Mouse (Mus musculus) G1E (cell line): Measurements from ENCODE around the gene Gm20481.
"Not testable (repeated sequence)": the region's sequence is repeated elsewhere in the genome, so short reads cannot be mapped to it uniquely, and the experiment has no call there.

ENCODE experiments used
- CTCF ChIP-seq: IDR thresholded peaks from 2 replicates; pipeline ENCODE4 v1.5.1; 2012; ENCODE audit warnings: low read depth, low read length, inconsistent platforms, mixed read lengths
- GATA1 ChIP-seq: IDR thresholded peaks from 2 replicates; pipeline ENCODE4 v1.6.1; 2012; ENCODE audit warnings: borderline replicate concordance, low read length, inconsistent platforms, mixed read lengths
- GATA2 ChIP-seq: IDR thresholded peaks from 2 replicates; pipeline ENCODE4 v1.6.1; 2012; ENCODE audit warnings: low read depth, low read length, inconsistent platforms, borderline replicate concordance
- POLR2AphosphoS5 ChIP-seq: IDR thresholded peaks from 2 replicates; pipeline ENCODE4 v1.6.1; 2012; ENCODE audit warnings: low read depth, low read length, inconsistent platforms; ENCODE audit not compliant: insufficient replicate concordance

- not testable (repeated sequence) for TF ChIP-seq CTCF, POLR2AphosphoS5, GATA1, GATA2
Measured at GRCm38 (mm10) chr17:34999871-35000716, 30.4 kb downstream of the Gm20481 start.
